Mouse (Mus musculus): ENCODE measurements around the gene Slc29a2. TPM values are rescaled to one million over a fixed set of nuclear protein-coding genes. Genes with fewer than 3 reads are reported as not detected.

Gene Slc29a2
- polyA plus RNA-seq, 1 experiment: not detected

DNA sequence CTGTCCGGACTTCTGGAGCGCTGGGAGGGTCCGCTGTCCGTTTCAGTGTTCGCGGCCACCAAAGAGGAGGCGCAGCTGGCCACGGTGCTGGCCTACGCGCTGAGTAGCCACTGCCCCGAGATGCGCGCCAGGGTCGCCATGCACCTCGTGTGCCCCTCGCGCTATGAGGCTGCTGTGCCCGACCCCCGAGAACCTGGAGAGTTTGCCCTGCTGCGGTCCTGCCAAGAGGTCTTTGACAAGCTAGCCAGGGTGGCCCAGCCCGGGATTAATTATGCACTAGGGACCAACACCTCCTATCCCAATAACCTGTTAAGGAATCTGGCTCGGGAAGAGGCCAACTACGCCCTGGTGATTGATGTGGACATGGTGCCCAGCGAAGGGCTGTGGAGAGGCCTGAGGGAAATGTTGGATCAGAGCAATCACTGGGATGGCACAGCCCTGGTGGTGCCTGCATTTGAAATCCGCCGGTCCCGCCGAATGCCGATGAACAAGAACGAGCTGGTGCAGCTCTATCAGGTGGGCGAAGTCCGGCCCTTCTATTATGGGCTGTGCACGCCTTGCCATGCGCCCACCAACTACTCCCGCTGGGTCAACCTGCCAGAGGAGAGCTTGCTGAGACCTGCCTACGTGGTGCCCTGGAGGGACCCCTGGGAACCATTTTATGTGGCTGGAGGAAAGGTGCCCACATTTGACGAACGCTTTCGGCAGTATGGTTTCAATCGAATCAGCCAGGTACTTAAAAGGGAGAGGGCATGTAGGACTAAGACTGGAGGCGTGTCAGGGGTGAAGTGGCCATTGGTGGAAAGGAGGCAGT is 15.8 kb downstream of the Slc29a2 start:
- TF ChIP-seq POLR2A (IDR thresholded peaks at IDR 0.05; ENCODE audit: insufficient read depth, low read depth, low read length) (no peak), CTCF (IDR thresholded peaks at IDR 0.05; ENCODE audit: insufficient read depth, low read depth, low read length) (no peak)
- Histone ChIP-seq H3K4me3 (ENCODE audit: insufficient read depth, low read depth, low read length) (peak overlapping the region; percentile 59), H3K27ac (ENCODE audit: insufficient read depth, low read depth, low read length) (peak overlapping the region; percentile 59), H3K4me1 (ENCODE audit: control insufficient read depth, insufficient read depth, low read length) (peaks cover 10% of the 10 kb centered on the region)
- WGBS: 5% methylated on average over 41 of the region's 41 CpGs

DNA sequence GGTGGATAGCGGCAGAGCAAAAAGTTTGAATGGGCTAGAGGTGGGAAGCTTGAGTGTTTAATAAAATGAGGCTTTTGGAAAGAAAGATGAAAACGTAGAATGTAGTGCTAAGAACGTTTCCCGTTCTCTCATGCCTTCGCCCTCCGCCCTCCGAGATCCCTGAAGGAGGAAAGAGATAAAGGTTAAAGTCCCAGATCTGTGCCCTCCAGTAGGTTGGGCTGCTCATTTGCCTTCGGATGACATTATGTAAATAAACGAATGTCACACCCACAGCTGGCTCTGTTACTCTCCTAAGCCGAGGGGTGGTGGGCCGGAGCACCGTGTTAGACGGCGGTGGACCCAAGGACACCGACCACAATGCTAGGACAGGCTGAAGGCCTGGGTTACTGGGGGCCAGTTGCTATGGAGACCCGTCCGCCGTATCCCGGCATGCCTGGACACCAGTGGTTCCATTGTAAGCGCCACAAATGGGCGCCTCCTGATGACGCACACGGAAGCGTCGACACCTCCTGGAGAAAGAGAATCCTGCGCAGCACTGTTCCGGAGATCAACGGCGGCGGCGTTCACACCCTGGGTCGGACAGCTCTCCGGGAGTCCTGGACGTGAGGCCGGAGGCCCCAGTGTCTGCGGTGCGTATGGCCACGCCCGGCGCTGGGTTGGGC is 17.3 kb downstream of the Slc29a2 start, which contains the start of gene Brms1:
Brms1 (plus strand) TSS at position 493 of the 662 bp plus-strand sequence.
- H3K4me1 ChIP-seq (ENCODE audit: control insufficient read depth, insufficient read depth, low read length): peaks cover 14% of the 10 kb centered on the region
- 3% methylated on average over 40 of the region's 40 CpGs for WGBS
- no peak for TF ChIP-seq CTCF (IDR thresholded peaks at IDR 0.05; ENCODE audit: insufficient read depth, low read depth, low read length)
- no peak for TF ChIP-seq POLR2A (IDR thresholded peaks at IDR 0.05; ENCODE audit: insufficient read depth, low read depth, low read length)
- peak within 1 kb of the TSS; percentile 82 for H3K4me3 ChIP-seq (ENCODE audit: insufficient read depth, low read depth, low read length)
- peak within 1 kb of the TSS; percentile 6; the same call in 1 of the 2 replicates for H3K27ac ChIP-seq (ENCODE audit: insufficient read depth, low read depth, low read length)

DNA sequence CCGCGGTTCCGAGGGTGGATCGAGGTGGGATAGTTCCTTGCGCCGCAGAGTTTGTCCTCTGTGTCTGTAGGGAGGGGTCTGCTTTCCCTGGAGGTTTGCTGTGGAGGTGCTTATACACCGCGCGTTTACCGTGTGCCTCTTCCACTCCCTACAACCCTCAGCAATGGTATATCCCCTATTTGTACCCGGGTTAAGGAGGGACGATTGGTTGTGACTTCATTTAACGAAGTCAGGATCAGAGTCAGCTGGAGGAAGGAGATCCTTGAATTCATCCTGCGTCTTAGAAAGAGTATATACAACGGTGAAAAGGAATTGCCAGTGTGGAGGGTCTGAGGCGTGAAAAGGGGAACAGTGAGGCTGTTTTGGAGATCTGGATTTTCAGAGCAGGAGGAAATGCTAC is 17.9 kb downstream of the Slc29a2 start:
- no peak overlapping the region for H3K27ac ChIP-seq (ENCODE audit: insufficient read depth, low read depth, low read length)
- H3K4me3 ChIP-seq (ENCODE audit: insufficient read depth, low read depth, low read length): peak overlapping the region; percentile 82
- peaks cover 14% of the 10 kb centered on the region for H3K4me1 ChIP-seq (ENCODE audit: control insufficient read depth, insufficient read depth, low read length)
- WGBS: 2% methylated on average over 16 of the region's 16 CpGs
- TF ChIP-seq CTCF (IDR thresholded peaks at IDR 0.05; ENCODE audit: insufficient read depth, low read depth, low read length): no peak
- no peak for TF ChIP-seq POLR2A (IDR thresholded peaks at IDR 0.05; ENCODE audit: insufficient read depth, low read depth, low read length)

DNA sequence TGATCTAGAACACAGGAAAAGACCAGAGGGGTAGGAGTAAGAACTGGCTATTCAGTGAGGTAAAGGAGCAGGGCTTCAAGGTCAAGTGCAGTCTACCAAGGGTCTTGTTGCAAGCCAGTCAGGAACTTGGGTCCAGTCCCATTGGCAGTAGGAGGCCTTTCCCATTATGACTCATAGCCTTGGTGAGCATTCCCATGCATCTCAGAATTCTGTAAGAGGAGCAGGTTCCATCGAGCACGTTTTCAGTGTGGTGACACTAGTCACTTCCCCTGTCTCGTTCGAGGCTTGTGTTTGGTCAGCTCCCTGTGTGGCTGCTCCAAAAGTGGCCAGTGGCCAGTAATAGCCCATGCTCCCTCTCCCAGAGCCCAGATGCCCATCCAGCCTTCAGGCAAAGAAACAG is 21.9 kb downstream of the Slc29a2 start:
- H3K4me1 ChIP-seq (ENCODE audit: control insufficient read depth, insufficient read depth, low read length): peaks cover 31% of the 10 kb centered on the region
- TF ChIP-seq CTCF (IDR thresholded peaks at IDR 0.05; ENCODE audit: insufficient read depth, low read depth, low read length) (no peak), POLR2A (IDR thresholded peaks at IDR 0.05; ENCODE audit: insufficient read depth, low read depth, low read length) (no peak)
- WGBS: 50% methylated on average over 4 of the region's 4 CpGs
- H3K4me3 ChIP-seq (ENCODE audit: insufficient read depth, low read depth, low read length): no peak overlapping the region
- no peak overlapping the region for H3K27ac ChIP-seq (ENCODE audit: insufficient read depth, low read depth, low read length)

DNA sequence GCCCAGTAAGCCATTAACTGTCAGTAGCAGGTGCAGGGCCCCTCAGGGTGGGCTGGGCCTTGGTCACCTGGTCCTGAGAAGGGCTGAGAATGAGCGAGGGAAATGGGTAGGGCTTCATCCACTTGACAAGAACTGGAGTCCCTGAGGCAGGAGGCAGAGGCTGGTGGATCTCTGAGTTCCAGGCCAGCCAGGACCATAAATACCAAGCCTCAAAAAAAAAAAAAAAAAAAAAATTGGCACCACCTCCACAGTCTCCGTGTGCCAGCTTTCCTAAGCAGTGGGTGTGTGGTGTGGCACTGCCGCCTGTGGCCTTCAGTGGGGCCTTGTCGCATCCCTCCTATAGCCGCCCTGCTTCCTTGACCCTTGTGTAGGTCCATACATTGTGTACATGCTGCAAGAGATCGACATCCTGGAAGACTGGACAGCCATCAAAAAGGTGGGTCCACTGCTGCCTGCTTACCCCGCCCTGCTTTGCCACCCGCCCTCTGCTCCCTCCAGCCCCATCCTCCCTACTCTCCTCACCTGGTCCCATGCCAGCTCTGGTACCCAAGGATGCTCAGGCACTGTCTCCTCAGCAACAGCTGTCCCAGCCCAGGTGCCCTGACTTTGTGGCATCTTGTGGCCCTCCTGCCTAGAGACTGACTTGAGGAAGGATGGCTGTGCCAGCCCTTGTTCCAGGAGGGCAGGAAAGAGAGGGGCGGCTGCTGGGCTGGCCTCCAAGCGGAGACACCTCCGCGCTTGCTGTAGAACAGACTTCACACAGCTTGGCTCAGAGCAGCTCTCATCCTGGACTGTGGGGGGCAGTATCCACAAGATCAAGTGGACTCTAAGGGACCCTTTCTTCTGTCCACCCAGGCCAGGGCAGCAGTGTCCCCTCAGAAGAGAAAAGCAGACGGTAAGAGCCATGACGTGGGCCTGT is 24.7 kb downstream of the Slc29a2 start:
- no peak for TF ChIP-seq CTCF (IDR thresholded peaks at IDR 0.05; ENCODE audit: insufficient read depth, low read depth, low read length)
- TF ChIP-seq POLR2A (IDR thresholded peaks at IDR 0.05; ENCODE audit: insufficient read depth, low read depth, low read length): no peak
- Histone ChIP-seq H3K27ac (ENCODE audit: insufficient read depth, low read depth, low read length) (peak overlapping the region; percentile 99), H3K4me1 (ENCODE audit: control insufficient read depth, insufficient read depth, low read length) (peaks cover 44% of the 10 kb centered on the region), H3K4me3 (ENCODE audit: insufficient read depth, low read depth, low read length) (no peak overlapping the region)
- WGBS: 61% methylated on average over 14 of the region's 14 CpGs

DNA sequence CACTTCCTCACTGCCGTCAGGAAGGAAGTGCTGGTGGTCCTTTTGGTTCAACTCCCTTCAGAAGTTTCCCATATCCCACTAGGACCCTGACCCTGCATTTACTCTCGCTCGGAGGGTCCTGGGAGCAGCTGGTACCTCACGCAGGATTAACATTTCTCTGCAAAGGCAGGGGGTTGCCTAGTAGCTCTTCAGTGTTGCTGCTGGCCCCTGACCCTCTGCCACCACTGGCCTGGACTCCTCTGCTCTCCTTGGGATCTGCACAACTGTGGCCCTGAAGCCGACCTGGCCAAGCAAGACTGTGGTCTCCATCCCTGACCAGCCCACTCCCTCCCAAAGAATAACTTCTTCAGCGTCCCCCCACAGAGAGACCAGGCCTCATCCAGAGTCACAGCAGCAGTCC is 25.7 kb downstream of the Slc29a2 start:
- Histone ChIP-seq H3K4me3 (ENCODE audit: insufficient read depth, low read depth, low read length) (no peak overlapping the region), H3K27ac (ENCODE audit: insufficient read depth, low read depth, low read length) (peak overlapping the region; percentile 99), H3K4me1 (ENCODE audit: control insufficient read depth, insufficient read depth, low read length) (peaks cover 48% of the 10 kb centered on the region)
- WGBS: 79% methylated on average over 6 of the region's 6 CpGs
- TF ChIP-seq POLR2A (IDR thresholded peaks at IDR 0.05; ENCODE audit: insufficient read depth, low read depth, low read length) (no peak), CTCF (IDR thresholded peaks at IDR 0.05; ENCODE audit: insufficient read depth, low read depth, low read length) (no peak)

DNA sequence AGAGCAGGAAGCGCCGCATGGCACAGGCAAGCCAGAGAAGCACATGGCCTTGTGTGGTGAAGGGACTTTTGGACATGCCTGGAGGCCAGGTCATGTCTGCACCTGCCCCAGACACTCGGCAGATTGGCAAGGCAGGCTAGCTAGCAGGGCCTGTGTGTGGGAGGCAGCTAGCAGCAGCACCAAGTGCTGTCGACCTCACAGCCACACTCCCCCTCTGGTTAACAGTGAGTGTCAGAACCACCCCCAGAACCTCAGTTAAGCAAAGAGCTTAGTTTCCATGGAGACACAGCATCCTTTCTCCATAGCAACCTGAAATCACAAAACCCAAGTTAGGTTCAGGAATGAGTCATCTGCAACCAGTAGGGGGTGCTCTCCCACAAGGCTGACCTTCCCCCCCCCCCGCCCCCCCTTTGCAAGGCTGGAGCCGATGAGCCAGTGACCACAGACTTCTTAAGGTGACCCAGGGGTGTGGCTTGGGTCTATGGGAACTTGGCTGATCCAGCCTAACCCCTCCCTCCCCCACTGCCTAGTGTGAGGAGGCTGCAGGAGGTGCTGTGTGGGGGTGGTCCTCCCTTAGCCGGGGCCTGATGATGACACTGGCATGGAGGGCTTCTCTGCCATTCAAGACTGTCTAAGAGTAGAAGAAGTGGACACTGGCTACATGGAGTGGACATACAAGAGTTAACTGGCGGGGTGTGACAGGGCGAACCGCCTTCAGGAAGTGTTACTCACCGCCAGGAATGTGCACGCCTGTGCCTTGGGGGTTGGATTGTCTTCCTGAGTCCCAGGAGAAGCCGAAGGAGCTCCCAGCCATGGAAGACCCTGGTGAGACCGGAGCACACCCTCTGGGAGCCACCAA is 26.6 kb downstream of the Slc29a2 start, which contains the start of gene Rin1:
Rin1 (plus strand) TSS at position 435 of the 859 bp plus-strand sequence.
- TF ChIP-seq POLR2A (IDR thresholded peaks at IDR 0.05; ENCODE audit: insufficient read depth, low read depth, low read length) (0 out of 2 replicates have a peak, but pooled peaks have one; percentile 25), CTCF (IDR thresholded peaks at IDR 0.05; ENCODE audit: insufficient read depth, low read depth, low read length) (no peak; the same call in 1 of the 2 replicates)
- H3K27ac ChIP-seq (ENCODE audit: insufficient read depth, low read depth, low read length): peak within 1 kb of the TSS; percentile 99
- 5% methylated on average over 14 of the region's 14 CpGs for WGBS
- H3K4me1 ChIP-seq (ENCODE audit: control insufficient read depth, insufficient read depth, low read length): peaks cover 48% of the 10 kb centered on the region
- H3K4me3 ChIP-seq (ENCODE audit: insufficient read depth, low read depth, low read length): peak within 1 kb of the TSS; percentile 48
